Mouse (Mus musculus): Measurements from ENCODE around the gene Fgfr4.
"Not testable (repeated sequence)": the region's sequence is repeated elsewhere in the genome, so short reads cannot be mapped to it uniquely, and the experiment has no call there.

Gene Fgfr4

GRCm38 (mm10) chr13:55171517-55172335 lies 19.3 kb downstream of the Fgfr4 start:
- in situ Hi-C loops (cut with MboI, MseI), result no loop called here

- in situ Hi-C loops (cut with MboI, MseI), result no loop called here
These were observed 19.9 kb downstream of the Fgfr4 start for GRCm38 (mm10) chr13:55172336-55172770.

DNA sequence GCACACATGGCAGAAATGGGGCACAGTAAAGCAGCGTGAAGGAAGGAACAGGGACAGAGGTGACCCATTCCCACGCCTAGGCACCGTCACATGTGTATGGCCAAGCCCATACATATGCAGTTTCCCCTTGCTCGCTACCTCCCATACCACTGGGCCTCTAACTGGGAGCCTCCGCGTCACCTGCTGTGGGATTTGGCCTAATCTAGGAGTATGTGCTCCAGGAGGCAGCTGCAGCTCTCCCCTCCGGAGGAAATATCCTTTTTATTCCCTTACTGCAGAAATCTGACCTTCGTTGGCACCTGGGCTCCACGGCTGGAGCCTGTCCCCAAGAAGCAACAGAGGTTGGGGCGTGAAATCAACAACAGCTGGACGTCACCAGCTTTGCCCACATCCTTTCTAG lies 21.9 kb downstream of the Fgfr4 start:
- in situ Hi-C loops (cut with MboI, MseI), result no loop called here

GRCm38 (mm10) chr13:55176265-55176664 lies 23.8 kb downstream of the Fgfr4 start:
- in situ Hi-C loops (cut with MboI, MseI), result no loop called here

DNA sequence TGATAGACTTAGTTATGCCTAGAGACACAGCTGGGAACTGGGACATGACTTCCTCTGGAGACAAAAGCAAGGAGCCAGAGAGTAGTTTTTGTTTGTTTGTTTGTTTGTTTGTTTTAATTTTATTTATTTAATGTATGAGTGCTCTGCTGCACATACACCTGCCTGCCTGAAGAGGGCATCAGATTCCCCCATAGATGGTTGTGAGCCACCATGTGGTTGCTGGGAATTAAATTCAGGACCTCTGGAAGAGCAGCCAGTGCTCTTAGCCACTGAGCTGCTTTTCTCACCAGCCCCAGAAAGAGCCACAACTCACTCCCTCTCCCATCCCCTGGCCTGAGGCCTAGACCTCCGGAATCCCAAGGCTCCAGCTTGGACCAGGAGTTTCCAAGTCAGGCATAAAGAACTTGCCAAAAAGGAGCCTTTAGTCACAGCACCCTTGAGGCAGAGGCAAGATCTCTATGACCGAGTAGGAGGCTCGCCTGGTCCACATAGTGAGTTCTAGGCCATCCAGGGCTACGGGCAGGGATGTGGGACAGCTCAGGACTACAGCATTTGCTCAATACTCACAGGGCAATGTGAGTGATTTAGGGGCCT lies 25.6 kb downstream of the Fgfr4 start:
- in situ Hi-C loops (cut with MboI, MseI), result no loop called here

GRCm38 (mm10) chr13:55178556-55178955 lies 26.1 kb downstream of the Fgfr4 start:
- in situ Hi-C loops (cut with MboI, MseI), result no loop called here

GRCm38 (mm10) chr13:55179591-55179990 lies 27.2 kb downstream of the Fgfr4 start:
- in situ Hi-C loops (cut with MboI, MseI), result no loop called here

DNA sequence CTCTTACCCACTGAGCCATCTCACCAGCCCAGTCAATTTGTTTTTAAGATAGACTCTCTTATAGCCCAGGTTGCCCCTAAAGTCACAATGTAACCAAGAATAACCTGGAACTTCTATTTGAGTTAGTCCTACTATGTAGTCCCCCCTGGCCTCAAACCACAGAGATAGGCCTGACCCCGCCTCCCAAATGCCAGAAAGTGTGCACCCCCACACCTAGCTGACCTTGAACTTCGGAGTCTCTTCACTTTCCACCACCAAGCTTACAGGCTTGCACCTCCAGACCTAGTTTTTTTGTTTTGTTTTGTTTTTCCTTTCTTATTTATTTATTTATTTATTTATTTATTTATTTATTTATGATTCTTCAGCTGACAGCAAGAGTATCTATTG lies 29.3 kb downstream of the Fgfr4 start:
- in situ Hi-C loops (cut with MboI, MseI), result loop anchor here (5.0 kb wide), 1 partner anchor 74 kb away; the partner anchor contains the start of gene Zfp346

DNA sequence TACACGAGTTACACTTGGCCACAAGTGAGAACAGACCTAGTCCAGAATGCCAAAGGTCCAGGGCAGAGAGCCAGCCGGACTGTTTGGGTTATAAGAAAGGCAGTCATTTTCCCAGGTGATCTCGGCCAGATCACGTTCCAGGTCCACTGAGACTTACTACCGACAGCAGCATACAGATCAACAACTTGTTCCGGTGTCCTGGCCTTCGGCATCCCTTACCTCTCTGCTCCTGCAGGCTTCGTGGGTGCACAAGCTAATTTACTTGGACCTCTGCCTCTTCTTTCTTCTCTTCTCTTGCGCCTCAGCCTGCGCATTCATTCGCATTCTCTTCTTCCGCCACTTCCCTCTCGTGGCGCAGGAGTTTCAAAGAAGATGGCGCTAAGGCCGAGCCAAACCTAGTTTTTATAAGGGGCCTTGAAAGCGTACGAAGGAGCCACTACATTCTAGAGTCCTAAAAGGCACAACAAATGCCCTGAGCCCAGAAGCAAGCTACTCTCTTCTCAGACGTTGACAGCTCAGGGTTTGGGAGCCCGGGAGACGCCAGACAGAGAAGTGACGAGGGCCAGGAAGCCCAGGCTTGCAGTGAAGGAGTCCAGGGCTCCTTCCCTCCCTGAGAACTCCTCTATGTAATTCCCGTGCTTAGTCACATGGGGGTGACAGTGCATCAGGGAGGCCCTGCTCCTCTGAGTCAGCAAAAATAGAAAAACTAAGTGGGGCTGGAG lies 29.9 kb downstream of the Fgfr4 start:
- in situ Hi-C loops (cut with MboI, MseI), result loop anchor here (5.0 kb wide), 1 partner anchor 75 kb away; the partner anchor contains the start of gene Zfp346

DNA sequence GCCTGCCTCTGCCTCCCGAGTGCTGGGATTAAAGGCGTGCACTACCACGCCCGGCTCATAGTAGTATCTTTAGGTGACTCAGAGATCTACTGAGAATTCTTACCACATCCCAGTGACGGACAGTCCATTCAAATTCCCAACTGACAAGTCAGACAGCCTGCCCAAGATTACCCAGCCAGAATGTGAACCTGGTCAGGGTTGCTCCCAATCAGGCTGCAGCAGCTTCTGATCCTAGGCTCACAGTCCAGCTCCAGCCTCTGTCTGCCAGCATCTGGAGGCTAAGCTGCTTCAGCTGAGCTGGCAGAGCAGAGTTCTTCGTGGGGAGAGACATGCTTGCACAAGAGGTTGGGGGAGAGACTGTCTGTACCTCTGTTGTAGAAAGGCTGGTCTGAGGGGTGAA lies 30.9 kb downstream of the Fgfr4 start:
- in situ Hi-C loops (cut with MboI, MseI), result loop anchor here (5.0 kb wide), 1 partner anchor 76 kb away; the partner anchor contains the start of gene Zfp346

DNA sequence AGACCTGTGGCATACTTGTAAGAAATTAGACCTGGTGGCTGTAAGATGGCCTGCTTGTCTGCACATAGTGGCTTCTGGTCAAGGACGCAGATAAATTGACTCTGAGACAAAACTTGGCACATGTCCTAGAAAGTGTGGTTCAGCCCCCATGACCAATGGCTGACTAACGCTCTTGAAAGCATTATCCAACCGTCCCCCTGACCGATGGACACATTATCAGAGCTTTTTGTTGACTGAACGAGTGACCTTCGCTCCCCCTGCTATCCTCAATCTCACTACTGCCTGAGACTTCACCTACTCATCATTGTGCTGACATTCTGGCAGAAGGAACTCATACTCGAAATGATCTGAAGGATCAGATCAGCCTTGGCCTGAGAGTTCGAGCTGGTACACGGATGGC lies 34.6 kb downstream of the Fgfr4 start:
- in situ Hi-C loops (cut with MboI, MseI), result not testable (repeated sequence)

DNA sequence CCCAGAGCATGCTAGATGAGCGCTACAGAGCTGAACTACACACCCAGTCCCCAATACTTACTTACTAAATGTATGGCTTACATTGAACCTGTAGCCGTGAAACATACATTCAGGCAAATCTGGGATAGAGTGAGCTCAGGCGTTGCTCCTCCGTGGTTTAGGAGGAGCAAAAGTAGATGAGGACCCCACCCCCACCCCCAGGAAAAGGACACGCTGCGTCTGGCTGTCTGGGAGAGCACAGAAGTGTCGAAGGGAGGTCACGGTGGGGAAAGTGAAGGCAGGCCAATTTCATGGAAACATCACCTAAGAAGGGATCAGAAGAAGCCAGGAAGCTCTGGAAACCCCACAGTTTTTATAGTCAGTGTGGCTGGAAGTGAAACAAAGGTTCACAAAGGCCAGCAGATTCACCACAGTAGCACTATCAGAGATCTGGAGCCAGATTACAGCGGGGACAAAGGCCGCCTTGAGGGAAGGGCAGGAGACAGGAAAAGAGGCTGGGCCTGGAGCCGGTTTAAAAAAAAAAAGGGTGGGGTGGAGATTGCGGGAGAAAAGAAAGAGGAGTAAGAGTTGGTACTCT lies 37.2 kb downstream of the Fgfr4 start:
- in situ Hi-C loops (cut with MboI, MseI), result no loop called here

DNA sequence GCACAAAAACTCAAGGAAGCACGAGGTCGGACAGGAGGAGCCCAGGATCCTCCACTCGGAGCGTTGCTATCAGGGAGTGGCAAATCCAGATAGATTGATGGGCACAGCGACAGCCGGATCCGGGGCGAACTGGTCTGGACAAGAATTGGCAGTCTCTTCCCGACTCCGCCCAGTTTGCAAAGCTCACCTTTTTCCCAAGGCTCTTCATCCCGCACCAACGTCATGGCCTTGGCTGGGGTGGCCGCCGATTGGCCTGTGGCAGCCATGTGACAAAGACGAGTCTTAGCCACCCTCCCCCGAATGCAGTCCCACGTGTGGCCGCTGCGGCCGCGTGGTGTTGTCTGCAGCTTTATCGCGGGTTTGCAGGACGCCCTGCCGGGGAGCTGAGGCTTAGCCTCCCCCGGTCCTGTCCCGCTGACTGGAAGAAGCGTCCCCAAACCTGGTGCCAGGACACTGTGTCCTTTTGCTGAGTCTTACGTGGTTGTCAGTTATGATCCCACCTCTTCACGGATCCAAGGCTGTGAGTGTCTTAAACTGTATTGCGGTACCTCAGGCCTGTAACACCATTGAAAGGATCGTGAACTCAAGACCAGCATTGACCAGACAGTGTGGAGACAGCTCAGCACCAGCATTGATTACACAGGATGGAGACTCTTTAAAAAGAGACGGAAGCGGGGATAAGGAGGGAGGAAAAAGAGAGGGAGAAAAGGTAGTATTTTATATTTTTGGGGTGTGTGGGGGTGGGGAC lies 37.9 kb downstream of the Fgfr4 start:
- in situ Hi-C loops (cut with MboI, MseI), result no loop called here

DNA sequence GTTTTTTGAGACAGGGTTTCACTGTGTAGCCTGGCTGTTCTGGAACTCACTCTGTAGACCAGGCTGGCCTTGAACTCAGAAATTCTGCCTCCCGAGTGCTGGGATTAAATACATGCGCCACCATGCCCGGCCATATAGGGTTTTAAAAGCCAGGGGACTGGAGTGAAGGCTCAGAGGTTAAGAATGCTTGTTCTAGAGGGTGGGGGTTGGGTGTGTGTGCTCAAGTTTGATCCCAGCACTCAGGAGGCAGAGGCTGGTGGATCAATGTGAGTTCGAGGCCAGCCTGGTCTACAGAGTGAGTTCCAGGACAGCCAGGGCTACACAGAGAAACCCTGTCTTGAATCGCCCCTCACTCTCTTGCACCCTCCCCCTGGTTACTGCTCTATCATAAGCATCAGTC lies 39.1 kb downstream of the Fgfr4 start:
- in situ Hi-C loops (cut with MboI, MseI), result no loop called here

DNA sequence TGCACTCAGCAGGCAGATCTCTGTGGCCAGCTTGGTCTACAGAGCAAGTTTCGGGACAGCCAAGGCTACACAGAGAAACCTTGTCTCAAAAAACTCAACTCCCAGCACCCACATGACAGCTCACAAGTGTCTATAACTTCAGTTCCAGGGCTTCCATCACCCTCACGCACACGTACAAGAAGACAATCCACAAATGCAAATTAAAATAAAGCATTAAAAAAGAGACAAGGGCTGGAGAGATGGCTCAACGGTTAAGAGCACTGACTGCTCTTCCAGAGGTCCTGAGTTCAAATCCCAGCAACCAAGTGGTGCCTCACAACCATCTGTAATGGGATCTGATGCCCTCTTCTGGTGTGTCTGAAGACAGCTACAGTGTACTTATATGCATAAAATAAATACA lies 50.3 kb downstream of the Fgfr4 start:
- in situ Hi-C loops (cut with MboI, MseI), result not testable (repeated sequence)

GRCm38 (mm10) chr13:55203740-55204139 lies 51.3 kb downstream of the Fgfr4 start:
- in situ Hi-C loops (cut with MboI, MseI), result no loop called here

DNA sequence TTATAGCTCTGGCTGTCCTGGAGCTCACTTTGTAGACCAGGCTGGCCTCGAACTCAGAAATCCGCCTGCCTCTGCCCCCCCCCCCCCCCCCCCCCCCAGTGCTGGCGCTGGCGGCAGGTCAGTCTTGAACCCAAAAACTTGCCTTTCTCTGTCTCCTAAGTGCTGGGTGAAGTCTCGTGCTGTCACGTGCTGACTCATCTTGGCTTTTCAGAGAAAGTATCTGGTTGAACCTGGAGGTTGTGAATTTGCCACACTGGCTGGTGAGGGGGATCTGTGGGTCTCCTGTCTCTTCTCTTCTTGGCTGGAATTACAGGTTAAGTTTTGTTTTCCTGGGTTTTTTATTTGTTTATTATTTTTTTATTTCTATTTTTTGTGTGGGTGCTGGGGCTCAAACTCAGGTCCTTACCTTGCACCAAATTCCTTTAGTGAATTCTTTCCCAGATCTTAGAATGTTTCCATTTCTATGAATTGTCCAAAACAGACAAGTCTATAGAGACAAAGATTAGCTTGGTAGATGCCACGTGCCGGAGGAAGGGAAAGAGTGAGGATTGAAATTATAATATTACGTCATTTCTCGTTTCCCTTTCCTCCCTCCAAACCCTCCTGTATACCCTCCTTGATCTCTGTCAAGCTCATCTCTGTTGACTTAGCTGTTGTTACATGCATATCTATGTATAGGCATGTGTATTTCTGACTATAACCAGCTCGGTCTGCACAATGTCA lies 52.4 kb downstream of the Fgfr4 start:
- in situ Hi-C loops (cut with MboI, MseI), result no loop called here

DNA sequence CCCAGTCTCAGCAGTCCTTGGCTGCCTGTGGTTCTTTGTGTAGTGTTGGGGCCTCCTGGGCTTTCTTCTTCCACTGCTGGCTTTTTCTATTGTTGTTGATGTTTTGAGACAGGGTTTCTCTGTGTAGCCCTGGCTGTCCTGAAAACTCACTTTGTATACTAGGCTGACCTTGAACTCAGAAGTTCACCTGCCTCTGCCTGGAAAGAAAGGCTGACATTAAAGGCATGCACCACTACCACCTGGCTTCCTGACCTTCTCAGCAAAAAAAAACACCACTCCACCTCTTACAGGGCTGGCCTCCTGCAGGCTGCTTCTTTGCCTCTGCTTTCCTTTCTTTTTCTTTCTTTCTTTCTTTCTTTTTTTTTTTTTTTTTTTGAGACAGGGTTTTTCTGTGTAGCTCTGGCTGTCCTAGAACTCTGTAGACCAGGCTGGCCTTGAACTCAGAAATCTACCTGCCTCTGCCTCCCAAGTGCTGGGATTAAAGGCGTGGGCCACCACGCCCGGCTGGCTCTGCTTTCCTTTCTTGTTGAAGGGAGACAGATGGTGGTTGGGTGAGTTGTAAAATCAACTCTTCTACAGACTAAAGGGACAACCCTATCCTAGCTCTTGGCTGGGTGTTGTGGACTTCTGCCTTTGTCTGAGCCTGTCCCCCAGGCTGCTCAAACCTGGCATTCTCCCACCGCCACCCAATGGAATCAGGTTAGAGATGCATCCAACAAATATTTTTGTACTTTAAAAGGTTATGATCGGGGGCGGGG lies 53.2 kb downstream of the Fgfr4 start:
- in situ Hi-C loops (cut with MboI, MseI), result no loop called here

GRCm38 (mm10) chr13:55208837-55209648 lies 56.6 kb downstream of the Fgfr4 start:
- in situ Hi-C loops (cut with MboI, MseI), result no loop called here
